Mouse (Mus musculus) stomach, postnatal 0 days (tissue): ENCODE results near the gene Tmem176b. TPM values are rescaled to one million over a fixed set of nuclear protein-coding genes. Genes with fewer than 3 reads are reported as not detected.
A peak's percentile ranks its signal among the peaks of the same experiment; 100 is the strongest.

Experiments used
- ATAC-seq: fragments of 200-750 bp; cut with Nextera tagmentation; 2 replicates; pipeline ENCODE4 v1.8.0; 2017; ENCODE audit not compliant: low FRiP score, low TSS enrichment
- DNase-seq: peaks from one replicate; pipeline ENCODE4 v3.0.0-alpha.2; 2016; ENCODE audit warnings: low spot score
- H3K27ac ChIP-seq: fragments of 300-500 bp; sonication (generic); replicated peaks from 2 replicates; pipeline ENCODE4 v1.5.1; 2014; ENCODE audit warnings: mild to moderate bottlenecking, control low read depth
- H3K27me3 ChIP-seq: fragments of 300-500 bp; sonication (generic); 2 replicates; pipeline ENCODE4 v1.6.1; 2014; ENCODE audit warnings: low read length; ENCODE audit not compliant: control insufficient read depth, insufficient read depth
- H3K36me3 ChIP-seq: fragments of 300-500 bp; sonication (generic); 2 replicates; pipeline ENCODE4 v1.6.1; 2014; ENCODE audit warnings: low read length, mixed read lengths; ENCODE audit not compliant: control insufficient read depth, insufficient read depth
- H3K4me1 ChIP-seq: fragments of 300-500 bp; sonication (generic); replicated peaks from 2 replicates; pipeline ENCODE4 v1.6.1; 2014; ENCODE audit warnings: antibody characterized with exemption; ENCODE audit not compliant: control insufficient read depth, insufficient read depth
- H3K4me2 ChIP-seq: fragments of 300-500 bp; sonication (generic); replicated peaks from 2 replicates; pipeline ENCODE4 v1.6.1; 2014; ENCODE audit warnings: low read depth, mild to moderate bottlenecking, control low read depth, moderate library complexity
- H3K4me3 ChIP-seq: fragments of 300-500 bp; sonication (generic); 2 replicates; pipeline ENCODE4 v1.5.1; 2014; ENCODE audit warnings: low read depth, low read length, control low read depth
- H3K9ac ChIP-seq: fragments of 300-500 bp; sonication (generic); 2 replicates; pipeline ENCODE4 v1.6.1; 2014; ENCODE audit warnings: mild to moderate bottlenecking, low read length, control low read depth, mixed read lengths
- H3K9me3 ChIP-seq: fragments of 300-500 bp; sonication (generic); 2 replicates; pipeline ENCODE4 v1.6.1; 2016; ENCODE audit warnings: low read length; ENCODE audit not compliant: control insufficient read depth
- CTCF ChIP-seq: IDR thresholded peaks from 2 replicates; pipeline ENCODE4 v1.5.1; 2016; ENCODE audit warnings: antibody characterized with exemption, low read depth, mild to moderate bottlenecking, moderate library complexity
- EP300 ChIP-seq: optimal IDR thresholded peaks from 2 replicates; pipeline ENCODE3; 2016; ENCODE audit warnings: antibody characterized with exemption
- WGBS: fragments of 180-500 bp; shearing (Covaris S2); extraction: QIAGEN DNeasy Blood & Tissue Kit; methylation state at CpG from one replicate; pipeline ENCODE4 v1.1.7; 2014; 5-methylcytosine and 5-hydroxymethylcytosine counted together
- polyA plus RNA-seq: library from polyadenylated mRNA; unstranded; fragments of >200 nt; fragmentation: Nextera tagmentation; extraction: Ambion mirVana; gene quantifications from 2 replicates; pipeline ENCODE4 v1.2.1, GENCODE M21; 2015

Gene Tmem176b
- polyA plus RNA-seq, 1 experiment from 2014 or later = 254 TPM

- no peak overlapping the region for H3K4me3 ChIP-seq
- DNase-seq (no peak), ATAC-seq (no peak)
- no peak overlapping the region; the same call in 1 of the 2 replicates for H3K27ac ChIP-seq
- no peaks in the 10 kb centered on the region for H3K9me3 ChIP-seq
- H3K4me2 ChIP-seq = peak overlapping the region; percentile 89
- H3K27me3 ChIP-seq = no peaks in the 10 kb centered on the region
- peaks cover 5% of the 10 kb centered on the region for H3K4me1 ChIP-seq
- no peak overlapping the region for H3K9ac ChIP-seq
- 57% methylated on average over 6 of the region's 6 CpGs for WGBS
- H3K36me3 ChIP-seq = peaks cover 23% of the 10 kb centered on the region
- TF ChIP-seq EP300 = no peak
- TF ChIP-seq CTCF = no peak
Observed at GRCm38 (mm10) chr6:48838321-48839080, 2.8 kb downstream of the Tmem176b start.

GRCm38 (mm10) chr6:48837516-48837915 lies 3.8 kb downstream of the Tmem176b start:
- peaks cover 26% of the 10 kb centered on the region for H3K36me3 ChIP-seq
- WGBS = 82% methylated on average over 7 of the region's 7 CpGs
- no peak overlapping the region for H3K9ac ChIP-seq
- no peak overlapping the region for H3K4me3 ChIP-seq
- no peak overlapping the region for H3K4me2 ChIP-seq
- ATAC-seq (no peak), DNase-seq (no peak)
- peaks cover 5% of the 10 kb centered on the region for H3K4me1 ChIP-seq
- H3K27ac ChIP-seq = no peak overlapping the region
- TF ChIP-seq EP300 (no peak), CTCF (no peak)
- no peaks in the 10 kb centered on the region for H3K27me3 ChIP-seq
- H3K9me3 ChIP-seq = no peaks in the 10 kb centered on the region

DNA sequence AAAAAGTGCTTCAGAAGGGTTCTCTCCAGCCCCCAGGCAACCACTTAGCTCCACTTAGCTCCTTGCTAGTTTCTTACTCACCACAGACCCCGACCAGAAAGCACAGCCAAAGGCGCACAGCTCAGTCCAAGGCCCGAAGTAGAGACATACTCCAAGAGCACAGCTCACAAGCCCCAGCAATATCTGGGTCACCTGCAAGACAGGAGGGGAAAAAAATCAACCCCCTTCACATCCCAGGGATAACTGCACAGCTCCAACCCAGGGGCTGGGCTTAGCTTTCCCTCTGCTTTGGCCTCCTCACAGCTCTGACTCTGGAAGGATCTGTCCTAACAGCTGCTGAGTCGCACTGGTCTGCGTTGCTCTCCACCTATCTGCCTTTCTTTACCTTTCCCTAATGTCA lies 5.2 kb downstream of the Tmem176b start:
- no peak for DNase-seq
- Histone ChIP-seq H3K9me3 (0 out of 2 replicates have a peak, but pooled peaks cover 5% of the 10 kb centered on the region), H3K27me3 (no peaks in the 10 kb centered on the region), H3K4me2 (no peak overlapping the region), H3K36me3 (peaks cover 26% of the 10 kb centered on the region), H3K9ac (no peak overlapping the region), H3K4me1 (peaks cover 1% of the 10 kb centered on the region), H3K4me3 (no peak overlapping the region), H3K27ac (no peak overlapping the region)
- TF ChIP-seq EP300 (no peak), CTCF (no peak)
- ATAC-seq = no peak
- WGBS = 78% methylated on average over 5 of the region's 5 CpGs

DNA sequence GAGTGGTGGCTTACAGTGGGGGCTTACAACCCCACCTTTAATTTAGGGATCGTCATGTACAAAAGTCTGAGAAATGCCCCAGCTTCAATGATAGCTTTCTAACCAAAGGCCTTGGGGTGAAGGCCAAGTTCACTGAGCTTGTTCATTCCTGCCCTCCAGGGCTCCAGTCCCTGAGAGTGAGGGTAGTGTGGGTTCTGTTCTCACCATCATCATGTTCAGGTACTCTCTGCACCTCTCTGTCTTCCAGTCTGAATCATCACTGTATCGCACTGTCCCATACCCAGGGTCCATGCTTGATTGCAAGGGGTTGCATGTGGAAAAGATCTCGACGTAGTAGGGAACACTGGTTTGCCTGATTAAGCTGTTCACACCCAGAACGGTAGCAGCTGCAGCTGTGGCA lies 6.1 kb downstream of the Tmem176b start:
- DNase-seq (no peak), ATAC-seq (no peak)
- WGBS = 76% methylated on average over 5 of the region's 5 CpGs
- Histone ChIP-seq H3K4me3 (no peak overlapping the region), H3K36me3 (peaks cover 26% of the 10 kb centered on the region), H3K4me1 (peaks cover 5% of the 10 kb centered on the region), H3K27me3 (no peaks in the 10 kb centered on the region), H3K27ac (no peak overlapping the region), H3K4me2 (no peak overlapping the region), H3K9me3 (0 out of 2 replicates have a peak, but pooled peaks cover 5% of the 10 kb centered on the region), H3K9ac (no peak overlapping the region)
- TF ChIP-seq CTCF (no peak), EP300 (no peak)

GRCm38 (mm10) chr6:48833515-48833914 lies 7.8 kb downstream of the Tmem176b start:
- WGBS = 96% methylated on average over 4 of the region's 4 CpGs
- ATAC-seq (no peak), DNase-seq (no peak)
- Histone ChIP-seq H3K9ac (no peak overlapping the region), H3K36me3 (peaks cover 26% of the 10 kb centered on the region), H3K9me3 (0 out of 2 replicates have a peak, but pooled peaks cover 5% of the 10 kb centered on the region), H3K27ac (no peak overlapping the region), H3K27me3 (no peaks in the 10 kb centered on the region), H3K4me2 (no peak overlapping the region), H3K4me3 (no peak overlapping the region), H3K4me1 (peaks cover 8% of the 10 kb centered on the region)
- TF ChIP-seq EP300 (no peak), CTCF (no peak)

DNA sequence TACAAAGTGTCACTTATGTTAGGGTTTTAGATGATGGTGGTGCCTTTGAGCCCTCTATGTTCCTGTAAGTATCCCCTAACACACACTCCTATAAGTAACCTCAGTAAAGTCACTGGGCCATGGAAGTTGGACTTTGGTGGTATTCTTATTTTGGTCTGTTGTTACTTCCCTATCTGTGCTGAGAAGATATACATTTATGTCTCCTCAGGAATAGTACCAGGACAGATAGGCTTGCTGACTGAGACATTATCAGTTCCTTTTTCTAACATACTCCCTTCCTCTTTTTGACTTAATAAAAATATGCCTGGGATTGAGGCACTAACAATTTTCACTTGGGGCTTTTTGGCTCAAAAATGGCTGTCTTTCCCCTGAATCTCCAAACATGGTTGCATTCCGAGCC lies 8.9 kb downstream of the Tmem176b start:
- H3K9me3 ChIP-seq = 0 out of 2 replicates have a peak, but pooled peaks cover 5% of the 10 kb centered on the region
- no peak overlapping the region for H3K4me2 ChIP-seq
- TF ChIP-seq CTCF (no peak), EP300 (no peak)
- no peak for DNase-seq
- no peak overlapping the region for H3K9ac ChIP-seq
- H3K27me3 ChIP-seq = no peaks in the 10 kb centered on the region
- 84% methylated on average over 1 of the region's 1 CpGs for WGBS
- no peak overlapping the region for H3K27ac ChIP-seq
- H3K36me3 ChIP-seq = peaks cover 20% of the 10 kb centered on the region
- ATAC-seq = no peak
- no peak overlapping the region for H3K4me3 ChIP-seq
- peaks cover 8% of the 10 kb centered on the region for H3K4me1 ChIP-seq
